Mouse (Mus musculus): ENCODE data around the gene Anks6.

DNA sequence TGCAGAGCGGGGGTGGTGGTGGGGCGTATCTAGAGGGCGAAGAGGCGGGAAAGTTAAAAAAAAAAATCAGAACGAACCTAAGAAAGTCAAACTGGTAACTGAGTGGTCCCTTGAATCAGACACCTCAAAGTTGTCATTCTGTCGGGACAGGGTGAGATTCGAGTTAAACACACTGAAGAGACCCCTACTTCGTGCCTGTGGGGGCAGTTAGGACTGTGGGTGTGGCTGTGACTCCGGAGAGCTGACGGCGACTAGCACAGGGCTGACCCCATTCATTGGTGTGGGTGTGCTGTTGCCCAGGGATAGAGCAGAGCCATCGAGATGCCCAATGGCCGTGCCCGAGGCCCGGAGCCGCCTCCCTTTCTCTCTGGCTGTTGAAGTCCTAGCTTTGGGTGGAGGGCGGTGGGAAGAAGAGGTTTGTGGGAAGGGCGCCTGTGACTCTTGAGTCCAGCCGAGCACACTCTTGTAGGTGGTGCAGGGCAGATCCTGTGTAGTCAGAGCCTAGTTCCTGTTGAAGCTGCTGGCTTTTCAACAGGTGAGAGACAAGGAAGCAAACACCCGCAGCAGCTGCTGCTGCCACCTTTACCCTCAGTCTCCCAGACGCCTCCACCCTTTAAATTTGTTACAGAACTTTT, 35.3 kb upstream of the Anks6 start:
- TF ChIP-seq FLI1 (IDR thresholded peaks at IDR 0.05; ENCODE audit: low read length) (no peak), GATA1 (IDR thresholded peaks at IDR 0.05; ENCODE audit: borderline replicate concordance, low read length) (no peak)
